15 mouse cellular contexts compared by ENCODE assay signal in the genomic region with DNA sequence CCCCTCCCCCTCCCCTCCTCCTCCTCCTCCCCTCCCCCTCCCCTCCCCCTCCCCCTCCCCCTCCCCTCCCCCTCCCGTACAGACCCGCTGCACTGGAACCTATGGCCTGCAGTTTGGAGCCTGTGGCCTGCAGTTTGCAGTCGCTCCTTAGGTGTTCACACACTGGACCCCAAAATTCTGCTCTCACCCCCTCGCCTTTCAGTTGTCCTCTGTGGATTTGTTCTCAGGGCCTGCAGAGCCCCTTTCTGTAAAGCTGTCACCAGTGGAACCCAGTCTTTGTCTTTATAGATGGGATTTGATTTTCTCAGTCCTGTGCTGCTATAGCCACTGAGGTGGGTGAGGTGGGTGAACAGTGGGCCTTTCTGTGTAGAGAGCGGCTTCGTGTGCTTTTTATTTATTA. TPM values are rescaled to one million over a fixed set of nuclear protein-coding genes. Genes with fewer than 3 reads are reported as not detected.
A peak's percentile ranks its signal among the peaks of the same experiment; 100 is the strongest.
DNase-seq lines count a peak whose midpoint lies in the region; ATAC-seq and TF ChIP-seq lines count a peak whose summit lies in the region.
"Had no signal": no experiment of that assay in that cellular context is flagged by ENCODE, and none has a peak within 500 bp of the region (broad histone marks: within the 10 kb centered on the region; RNA-seq: fewer than 3 reads in every experiment).

No protein-coding gene starts in this region.

- no peak for ATAC-seq in heart, embryonic 16.5 days (replicated peaks; ENCODE audit: extremely low read depth, insufficient read depth, low FRiP score)
- no peak for ATAC-seq in limb, embryonic 13.5 days (ENCODE audit: low FRiP score, low read depth)
- no peak for ATAC-seq in stomach, postnatal 0 days (ENCODE audit: low FRiP score, low TSS enrichment)
- ATAC-seq in hindbrain, embryonic 11.5 days (ENCODE audit: low FRiP score), result no peak
- ATAC-seq: Patski had no signal

- no peak for DNase-seq in heart, postnatal 10 days
- DNase-seq in thymus, adult 2 months, result peak; percentile 33
- DNase-seq in thymus, adult 18-20 months, result no peak
- no peak for DNase-seq in stomach, postnatal 0 days (ENCODE audit: low spot score)
- no peak for DNase-seq in hindbrain, embryonic 11.5 days (ENCODE audit: low spot score)
- DNase-seq: cerebellum, postnatal 36 days; gastrocnemius, postnatal 36 days; kidney, adult 11 months; right cerebral cortex, adult 18-20 months had no signal

- intact Hi-C loops in heart, postnatal 10 days (cut with DNase I), result no loop called here

- TF ChIP-seq CTCF in thymus, adult 2 months (IDR thresholded peaks at IDR 0.05; ENCODE audit: borderline replicate concordance, control insufficient read depth, extremely low read depth, insufficient read depth, low read length, poor library complexity), result no peak
- TF ChIP-seq CTCF in stomach, postnatal 0 days (IDR thresholded peaks at IDR 0.05; ENCODE audit: low read depth), result no peak

- peak overlapping the region; percentile 49 for H3K27ac ChIP-seq in heart, embryonic 16.5 days (ENCODE audit: low read length)
- peak overlapping the region; percentile 95 for H3K27ac ChIP-seq in thymus, adult 2 months (ENCODE audit: control insufficient read depth, insufficient read depth, low read length)
- peak overlapping the region; percentile 16; the same call in 1 of the 2 replicates for H3K27ac ChIP-seq in limb, embryonic 13.5 days
- H3K27ac ChIP-seq in stomach, postnatal 0 days (replicated peaks), result 0 out of 2 replicates have a peak overlapping the region, but pooled peaks have one; percentile 40
- H3K27ac ChIP-seq in hindbrain, embryonic 11.5 days (ENCODE audit: low read depth, low read length), result no peak overlapping the region
- H3K27ac ChIP-seq: embryonic facial prominence, embryonic 12.5 days; hindbrain, embryonic 12.5 days; midbrain, embryonic 10.5 days had no signal

- no peaks in the 10 kb centered on the region for H3K9me3 ChIP-seq in heart, embryonic 16.5 days (replicated peaks; ENCODE audit: control insufficient read depth, low read length)
- H3K9me3 ChIP-seq in limb, embryonic 13.5 days, result no peaks in the 10 kb centered on the region
- H3K9me3 ChIP-seq in stomach, postnatal 0 days (ENCODE audit: control insufficient read depth, low read length), result no peaks in the 10 kb centered on the region
- H3K9me3 ChIP-seq in hindbrain, embryonic 11.5 days (ENCODE audit: control insufficient read depth, low read length), result no peaks in the 10 kb centered on the region
- H3K9me3 ChIP-seq: embryonic facial prominence, embryonic 12.5 days; hindbrain, embryonic 12.5 days had no signal

- 90% methylated on average over 4 of the region's 6 CpGs for WGBS in heart, embryonic 16.5 days
- 53% methylated on average over 4 of the region's 6 CpGs for WGBS in thymus, adult 2 months
- 68% methylated on average over 4 of the region's 6 CpGs for WGBS in limb, embryonic 13.5 days
- WGBS in stomach, postnatal 0 days, result 86% methylated on average over 4 of the region's 6 CpGs
- WGBS in hindbrain, embryonic 11.5 days, result 83% methylated on average over 4 of the region's 6 CpGs

- peak overlapping the region; percentile 38; the same call in 1 of the 2 replicates for H3K9ac ChIP-seq in heart, embryonic 16.5 days (ENCODE audit: low read length)
- H3K9ac ChIP-seq in limb, embryonic 13.5 days, result no peak overlapping the region
- H3K9ac ChIP-seq in stomach, postnatal 0 days (ENCODE audit: low read length), result no peak overlapping the region
- no peak overlapping the region for H3K9ac ChIP-seq in hindbrain, embryonic 11.5 days (ENCODE audit: low read depth, low read length)
- H3K9ac ChIP-seq: embryonic facial prominence, embryonic 12.5 days; hindbrain, embryonic 12.5 days had no signal

- H3K36me3 ChIP-seq in heart, embryonic 16.5 days (ENCODE audit: control insufficient read depth, insufficient read depth), result no peaks in the 10 kb centered on the region
- no peaks in the 10 kb centered on the region for H3K36me3 ChIP-seq in thymus, adult 2 months (ENCODE audit: control insufficient read depth, insufficient read depth, low read length)
- no peaks in the 10 kb centered on the region for H3K36me3 ChIP-seq in limb, embryonic 13.5 days
- no peaks in the 10 kb centered on the region for H3K36me3 ChIP-seq in stomach, postnatal 0 days (ENCODE audit: control insufficient read depth, insufficient read depth, low read length)
- no peaks in the 10 kb centered on the region for H3K36me3 ChIP-seq in hindbrain, embryonic 11.5 days (ENCODE audit: control insufficient read depth, insufficient read depth, low read length)
- H3K36me3 ChIP-seq: embryonic facial prominence, embryonic 12.5 days; hindbrain, embryonic 12.5 days; midbrain, embryonic 10.5 days had no signal

- no peak overlapping the region for H3K4me3 ChIP-seq in heart, embryonic 16.5 days (ENCODE audit: low read length)
- H3K4me3 ChIP-seq in thymus, adult 2 months (ENCODE audit: control insufficient read depth, insufficient read depth, low read length), result peak overlapping the region; percentile 36
- H3K4me3 ChIP-seq in limb, embryonic 13.5 days, result no peak overlapping the region
- no peak overlapping the region for H3K4me3 ChIP-seq in stomach, postnatal 0 days (ENCODE audit: low read depth, low read length)
- no peak overlapping the region for H3K4me3 ChIP-seq in hindbrain, embryonic 11.5 days (ENCODE audit: low read depth, low read length)
- H3K4me3 ChIP-seq: embryonic facial prominence, embryonic 12.5 days; hindbrain, embryonic 12.5 days; midbrain, embryonic 10.5 days had no signal

- H3K4me1 ChIP-seq in heart, embryonic 16.5 days (ENCODE audit: control insufficient read depth, insufficient read depth, low read length), result peaks cover 7% of the 10 kb centered on the region
- peaks cover 31% of the 10 kb centered on the region for H3K4me1 ChIP-seq in thymus, adult 2 months (replicated peaks; ENCODE audit: control insufficient read depth, insufficient read depth, low read length)
- H3K4me1 ChIP-seq in limb, embryonic 13.5 days, result peaks cover 13% of the 10 kb centered on the region; the same call in 1 of the 2 replicates
- H3K4me1 ChIP-seq in stomach, postnatal 0 days (replicated peaks; ENCODE audit: control insufficient read depth, insufficient read depth), result no peaks in the 10 kb centered on the region
- no peaks in the 10 kb centered on the region for H3K4me1 ChIP-seq in hindbrain, embryonic 11.5 days (replicated peaks; ENCODE audit: control insufficient read depth, insufficient read depth, low read length)
- H3K4me1 ChIP-seq: hindbrain, embryonic 12.5 days had no signal

- TF ChIP-seq EP300 in stomach, postnatal 0 days (optimal IDR thresholded peaks at IDR 0.05), result no peak

- H3K27me3 ChIP-seq in heart, embryonic 16.5 days (ENCODE audit: control insufficient read depth, insufficient read depth, low read length), result no peaks in the 10 kb centered on the region
- no peaks in the 10 kb centered on the region for H3K27me3 ChIP-seq in thymus, adult 2 months (ENCODE audit: control insufficient read depth, insufficient read depth, low read length)
- no peaks in the 10 kb centered on the region for H3K27me3 ChIP-seq in limb, embryonic 13.5 days
- H3K27me3 ChIP-seq in stomach, postnatal 0 days (ENCODE audit: control insufficient read depth, insufficient read depth, low read length), result no peaks in the 10 kb centered on the region
- H3K27me3 ChIP-seq in hindbrain, embryonic 11.5 days (ENCODE audit: control insufficient read depth, insufficient read depth, low read length), result no peaks in the 10 kb centered on the region
- H3K27me3 ChIP-seq: embryonic facial prominence, embryonic 12.5 days; hindbrain, embryonic 12.5 days; Patski had no signal

- TF ChIP-seq POLR2A in thymus, adult 2 months (IDR thresholded peaks at IDR 0.05; ENCODE audit: control insufficient read depth, extremely low read depth, insufficient read depth, low read length, poor library complexity), result no peak

- no peak overlapping the region; the same call in 1 of the 2 replicates for H3K4me2 ChIP-seq in heart, embryonic 16.5 days (ENCODE audit: low read depth, low read length)
- no peak overlapping the region for H3K4me2 ChIP-seq in limb, embryonic 13.5 days (replicated peaks)
- H3K4me2 ChIP-seq in stomach, postnatal 0 days (replicated peaks; ENCODE audit: low read depth), result no peak overlapping the region
- H3K4me2 ChIP-seq in hindbrain, embryonic 11.5 days (replicated peaks; ENCODE audit: low read depth, low read length), result no peak overlapping the region
- H3K4me2 ChIP-seq: embryonic facial prominence, embryonic 12.5 days; hindbrain, embryonic 12.5 days had no signal

RNA-seq across cellular contexts. Expression of a gene that starts 2.7 kb away (rescaled TPM):
- 5.9 and 16.8 TPM in 2 replicates for polyA plus RNA-seq in heart, embryonic 16.5 days (2015; fragmentation: Nextera tagmentation; extraction: Ambion mirVana)
- total RNA-seq in heart, postnatal 10 days (2021), result under 1 TPM; 0.86 to 0.92 TPM
- 132 and 135 TPM in 2 replicates for polyA plus RNA-seq in thymus, adult 2 months (2012; rRNA removed)
- polyA plus RNA-seq in limb, embryonic 13.5 days (2015; fragmentation: Nextera tagmentation; extraction: Ambion mirVana), result 0.93 and 1.1 TPM in 2 replicates
- polyA plus RNA-seq in stomach, postnatal 0 days (2015; fragmentation: Nextera tagmentation; extraction: Ambion mirVana), result 0.47 and 0.51 TPM in 2 replicates
- 0.09 and 0.52 TPM in 2 replicates for polyA plus RNA-seq in hindbrain, embryonic 11.5 days (2014; fragmentation: Nextera tagmentation; extraction: Ambion mirVana)
